Comparison of ENCODE assay signal across 8 mouse cellular contexts in the genomic region with DNA sequence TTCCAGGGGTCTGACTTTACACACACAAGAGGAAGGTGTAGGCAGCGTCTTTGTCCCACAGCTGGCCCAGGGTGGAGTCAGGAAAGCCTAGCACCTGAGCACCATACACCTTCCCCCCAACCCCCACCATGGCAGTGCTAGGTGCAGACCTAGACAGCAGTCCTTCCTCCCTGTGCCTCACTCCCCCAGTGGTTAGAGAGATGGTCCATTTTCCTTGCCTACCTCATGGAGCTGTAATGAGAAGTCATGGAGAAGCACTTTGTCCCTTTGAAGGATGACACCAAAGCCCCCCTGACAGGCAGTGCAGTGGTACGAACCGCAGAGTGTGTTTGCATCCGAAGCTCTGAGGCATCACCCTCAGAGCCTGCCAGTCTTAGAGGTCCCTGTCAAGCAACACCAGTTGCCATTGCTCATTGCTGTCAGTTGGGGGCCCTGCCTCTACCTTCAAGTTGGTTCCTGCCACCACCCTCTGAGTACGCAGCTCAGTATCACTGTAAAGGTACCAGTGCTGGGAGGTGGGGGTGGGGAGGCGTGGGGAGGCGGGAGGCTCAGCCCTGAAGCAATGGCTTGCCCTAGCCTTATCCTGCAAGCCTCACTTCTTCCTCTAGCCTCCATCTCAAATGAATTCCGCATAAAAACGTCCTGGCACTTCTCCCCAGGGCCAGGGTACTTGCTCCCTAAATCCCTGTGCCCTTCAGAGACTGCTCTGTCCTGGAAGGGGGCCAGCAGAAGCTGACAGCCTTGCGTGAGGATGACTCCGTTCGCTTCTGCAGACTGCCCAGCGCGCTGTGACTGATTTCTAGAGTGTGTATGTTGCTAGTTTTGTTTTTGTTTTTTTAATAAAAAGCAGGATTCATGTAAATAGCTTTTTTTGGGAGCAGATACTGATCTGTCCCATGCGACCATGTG. TPM values are rescaled to one million over a fixed set of nuclear protein-coding genes. Genes with fewer than 3 reads are reported as not detected.
DNase-seq lines count a peak whose midpoint lies in the region; ATAC-seq and TF ChIP-seq lines count a peak whose summit lies in the region.
"Had no signal": no experiment of that assay in that cellular context is flagged by ENCODE, and none has a peak within 500 bp of the region (broad histone marks: within the 10 kb centered on the region; RNA-seq: fewer than 3 reads in every experiment).

No protein-coding gene starts in this region.

- H3K27ac ChIP-seq in forebrain, embryonic 10.5 days = peak overlapping the region; percentile 90
- no peak overlapping the region for H3K27ac ChIP-seq in intestine, postnatal 0 days (ENCODE audit: low read depth, low read length)
- H3K27ac ChIP-seq in stomach, embryonic 14.5 days (ENCODE audit: low read length) = peak overlapping the region; percentile 79; the same call in 1 of the 2 replicates

- TF ChIP-seq CTCF in intestine, postnatal 0 days (IDR thresholded peaks at IDR 0.05; ENCODE audit: low read depth) = peak; percentile 44

- WGBS in forebrain, embryonic 10.5 days = 15% methylated on average over 15 of the region's 15 CpGs
- 15% methylated on average over 15 of the region's 15 CpGs for WGBS in intestine, postnatal 0 days
- WGBS in stomach, embryonic 14.5 days = 9% methylated on average over 15 of the region's 15 CpGs

- no peaks in the 10 kb centered on the region for H3K9me3 ChIP-seq in forebrain, embryonic 10.5 days
- no peaks in the 10 kb centered on the region for H3K9me3 ChIP-seq in intestine, postnatal 0 days (ENCODE audit: control insufficient read depth)
- no peaks in the 10 kb centered on the region for H3K9me3 ChIP-seq in stomach, embryonic 14.5 days (ENCODE audit: control insufficient read depth, low read depth, low read length)

- no peaks in the 10 kb centered on the region for H3K27me3 ChIP-seq in forebrain, embryonic 10.5 days (ENCODE audit: poor library complexity, severe bottlenecking)
- H3K27me3 ChIP-seq in intestine, postnatal 0 days (replicated peaks; ENCODE audit: control insufficient read depth, insufficient read depth, low read length) = no peaks in the 10 kb centered on the region
- no peaks in the 10 kb centered on the region for H3K27me3 ChIP-seq in stomach, embryonic 14.5 days (ENCODE audit: control insufficient read depth, insufficient read depth, low read length)

- peak; percentile 22 for ATAC-seq in intestine, postnatal 0 days
- peak; percentile 35 for ATAC-seq in megakaryocyte progenitor cell, adult 5-6 weeks (replicated peaks; ENCODE audit: poor library complexity)
- ATAC-seq in stomach, embryonic 14.5 days (ENCODE audit: insufficient number of reproducible peaks, insufficient read depth, low FRiP score, low read depth) = peak; percentile 44; the same call in 1 of the 2 replicates

- H3K4me2 ChIP-seq in intestine, postnatal 0 days (replicated peaks; ENCODE audit: low read depth) = peak overlapping the region; percentile 96
- peak overlapping the region; percentile 54 for H3K4me2 ChIP-seq in stomach, embryonic 14.5 days (replicated peaks; ENCODE audit: low read depth, low read length)

- peaks cover 25% of the 10 kb centered on the region for H3K4me1 ChIP-seq in forebrain, embryonic 10.5 days
- H3K4me1 ChIP-seq in intestine, postnatal 0 days (replicated peaks; ENCODE audit: control insufficient read depth, insufficient read depth, low read length) = no peaks in the 10 kb centered on the region; the same call in 1 of the 2 replicates
- peaks cover 18% of the 10 kb centered on the region for H3K4me1 ChIP-seq in stomach, embryonic 14.5 days (ENCODE audit: control insufficient read depth, insufficient read depth, low read length)

- peak overlapping the region; percentile 56 for H3K4me3 ChIP-seq in forebrain, embryonic 10.5 days
- peak overlapping the region; percentile 48 for H3K4me3 ChIP-seq in intestine, postnatal 0 days (ENCODE audit: low read depth, low read length)
- H3K4me3 ChIP-seq in stomach, embryonic 14.5 days (ENCODE audit: low read depth, low read length) = peak overlapping the region; percentile 28

- peak; percentile 33 to 47 for DNase-seq in spleen, postnatal 36 days (ENCODE audit: low spot score in 2 of 2)
- no peak for DNase-seq in spleen, adult 12 weeks (ENCODE audit: low spot score)
- peak; percentile 71 to 78 for DNase-seq in adrenal gland, postnatal 36 days
- DNase-seq in forebrain, embryonic 10.5 days (ENCODE audit: extremely low spot score, low spot score) = peak; percentile 27

- peak overlapping the region; percentile 55 for H3K9ac ChIP-seq in intestine, postnatal 0 days (ENCODE audit: low read depth, low read length)
- peak overlapping the region; percentile 6 for H3K9ac ChIP-seq in stomach, embryonic 14.5 days (replicated peaks; ENCODE audit: low read depth, low read length)

- peaks cover 39% of the 10 kb centered on the region for H3K36me3 ChIP-seq in forebrain, embryonic 10.5 days (replicated peaks)
- H3K36me3 ChIP-seq in intestine, postnatal 0 days (ENCODE audit: control insufficient read depth, insufficient read depth) = peaks cover 28% of the 10 kb centered on the region
- peaks cover 31% of the 10 kb centered on the region for H3K36me3 ChIP-seq in stomach, embryonic 14.5 days (ENCODE audit: control insufficient read depth, insufficient read depth, low read length)

RNA-seq across cellular contexts. Expression of a gene that starts 0.6 kb away (rescaled TPM):
- total RNA-seq in adrenal gland, postnatal 36 days (2021) = under 1 TPM in 1 of 2 experiments, not detected in 1; 0.46 TPM
- not detected in 2 replicates for polyA plus RNA-seq in forebrain, embryonic 10.5 days (2016; fragmentation: Nextera tagmentation; extraction: Ambion mirVana)
- not detected in 2 replicates for polyA plus RNA-seq in intestine, postnatal 0 days (2015; fragmentation: Nextera tagmentation; extraction: Ambion mirVana)
- 0.27 TPM in 1 of 2 replicates, not detected in the other for total RNA-seq in megakaryocyte progenitor cell, adult 5-6 weeks (2015)
- 0.17 TPM in 1 of 2 replicates, not detected in the other for total RNA-seq in megakaryocyte progenitor cell, adult 5-6 weeks (2017)
- polyA plus RNA-seq in stomach, embryonic 14.5 days (2014; fragmentation: Nextera tagmentation; extraction: Ambion mirVana) = not detected in 2 replicates
- total RNA-seq: hematopoietic stem cell, adult 5-6 weeks had no signal

RNA-seq across cellular contexts. Expression of a gene that starts 24.4 kb away (rescaled TPM):
- 10 to 100 TPM; 76.8 to 99.8 TPM for total RNA-seq in adrenal gland, postnatal 36 days (2021)
- 21.2 and 22.7 TPM in 2 replicates for polyA plus RNA-seq in forebrain, embryonic 10.5 days (2016; fragmentation: Nextera tagmentation; extraction: Ambion mirVana)
- polyA plus RNA-seq in intestine, postnatal 0 days (2015; fragmentation: Nextera tagmentation; extraction: Ambion mirVana) = 4.9 and 5.6 TPM in 2 replicates
- 61.2 and 66.3 TPM in 2 replicates for total RNA-seq in megakaryocyte progenitor cell, adult 5-6 weeks (2015)
- 32.4 TPM in 2 replicates for total RNA-seq in megakaryocyte progenitor cell, adult 5-6 weeks (2017)
- 18.7 and 21.8 TPM in 2 replicates for polyA plus RNA-seq in stomach, embryonic 14.5 days (2014; fragmentation: Nextera tagmentation; extraction: Ambion mirVana)

RNA-seq across cellular contexts. Expression of a gene that starts 59.4 kb away (rescaled TPM):
- 10 to 100 TPM; 39.7 to 46.3 TPM for total RNA-seq in adrenal gland, postnatal 36 days (2021)
- 16.9 and 18.3 TPM in 2 replicates for polyA plus RNA-seq in forebrain, embryonic 10.5 days (2016; fragmentation: Nextera tagmentation; extraction: Ambion mirVana)
- 5.1 and 5.2 TPM in 2 replicates for polyA plus RNA-seq in intestine, postnatal 0 days (2015; fragmentation: Nextera tagmentation; extraction: Ambion mirVana)
- 16.2 and 16.8 TPM in 2 replicates for total RNA-seq in megakaryocyte progenitor cell, adult 5-6 weeks (2015)
- total RNA-seq in megakaryocyte progenitor cell, adult 5-6 weeks (2017) = 9.2 and 10.0 TPM in 2 replicates
- 16.5 and 17.1 TPM in 2 replicates for polyA plus RNA-seq in stomach, embryonic 14.5 days (2014; fragmentation: Nextera tagmentation; extraction: Ambion mirVana)
